Mouse (Mus musculus): ENCODE measurements around the gene Rgl1. TPM values are rescaled to one million over a fixed set of nuclear protein-coding genes. Genes with fewer than 3 reads are reported as not detected.

Rgl1 gene
- polyA plus RNA-seq, 1 experiment from 2014 or later = 23.0 TPM

DNA sequence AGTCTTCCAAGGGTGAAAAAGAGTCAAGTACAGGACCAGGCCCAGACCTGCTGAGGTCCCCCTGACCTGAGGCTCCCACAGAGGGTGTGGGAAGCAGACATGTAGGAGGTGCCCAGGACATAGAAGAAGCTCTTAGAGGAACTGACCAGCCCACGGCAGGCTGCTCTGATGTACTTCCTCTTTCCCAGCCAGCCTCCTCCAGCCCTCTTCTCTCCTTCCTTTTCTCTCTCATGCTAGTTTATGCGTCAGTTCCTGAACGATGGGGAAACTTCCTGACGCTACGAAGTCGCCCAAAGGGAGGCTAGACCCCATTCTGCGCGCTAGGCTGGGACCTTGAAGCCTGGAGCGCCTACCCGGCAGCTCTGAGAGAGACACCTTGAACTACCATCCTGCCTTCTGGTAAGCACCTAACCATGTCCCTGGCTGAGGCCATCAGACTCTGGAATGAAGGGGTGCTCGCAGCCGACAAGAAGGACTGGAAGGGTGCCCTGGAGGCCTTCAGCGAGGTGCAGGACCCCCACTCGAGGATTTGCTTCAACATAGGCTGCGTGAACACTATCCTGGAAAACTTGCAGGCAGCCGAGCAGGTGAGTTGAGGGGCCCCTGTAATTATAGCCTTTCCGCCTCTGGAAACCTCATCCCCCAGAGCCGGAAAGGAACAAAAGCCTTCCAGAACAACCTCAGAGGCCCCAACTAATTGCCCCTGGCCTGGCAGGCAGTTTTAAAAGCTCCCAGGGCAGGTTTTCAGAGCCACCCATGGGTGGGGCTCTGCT lies 41.7 kb upstream of the Rgl1 start:
- Histone ChIP-seq H3K9me3 (ENCODE audit: control insufficient read depth, low read length) (no peaks in the 10 kb centered on the region), H3K4me3 (ENCODE audit: low read depth, low read length) (no peak overlapping the region), H3K9ac (ENCODE audit: low read length) (no peak overlapping the region), H3K27ac (replicated peaks) (0 out of 2 replicates have a peak overlapping the region, but pooled peaks have one; percentile 35), H3K36me3 (ENCODE audit: control insufficient read depth, insufficient read depth, low read length) (no peaks in the 10 kb centered on the region), H3K27me3 (ENCODE audit: control insufficient read depth, insufficient read depth, low read length) (no peaks in the 10 kb centered on the region), H3K4me1 (replicated peaks; ENCODE audit: control insufficient read depth, insufficient read depth) (no peaks in the 10 kb centered on the region), H3K4me2 (replicated peaks; ENCODE audit: low read depth) (peak overlapping the region; percentile 20; the same call in 1 of the 2 replicates)
- TF ChIP-seq CTCF (IDR thresholded peaks at IDR 0.05; ENCODE audit: low read depth) (no peak), EP300 (optimal IDR thresholded peaks at IDR 0.05) (no peak)
- no peak for DNase-seq (ENCODE audit: low spot score)
- ATAC-seq (ENCODE audit: low FRiP score, low TSS enrichment) = 0 out of 2 replicates have a peak, but pooled peaks have one; percentile 29
- WGBS = 63% methylated on average over 18 of the region's 18 CpGs

DNA sequence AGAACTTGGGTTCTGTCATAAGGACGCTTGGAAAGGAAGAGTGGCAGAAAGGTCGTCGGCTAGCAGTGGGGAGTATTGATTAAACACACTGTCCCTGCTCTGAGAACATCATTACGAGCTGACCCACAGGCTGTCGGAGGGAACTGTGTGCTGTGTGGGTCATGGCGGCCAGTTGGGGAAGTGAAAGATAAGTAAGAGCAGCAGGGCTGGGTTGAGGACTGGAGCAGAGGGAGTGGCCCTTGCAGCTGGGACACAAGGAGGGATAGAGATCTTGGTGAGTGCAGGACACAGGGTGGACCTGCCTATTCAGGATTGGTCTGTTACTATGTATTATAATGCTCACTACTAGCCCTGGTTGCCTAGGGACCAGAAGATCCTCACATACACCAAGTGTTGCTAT lies 38.8 kb upstream of the Rgl1 start:
- Histone ChIP-seq H3K9ac (ENCODE audit: low read length) (no peak overlapping the region), H3K4me1 (replicated peaks; ENCODE audit: control insufficient read depth, insufficient read depth) (no peaks in the 10 kb centered on the region), H3K27ac (replicated peaks) (no peak overlapping the region), H3K9me3 (ENCODE audit: control insufficient read depth, low read length) (no peaks in the 10 kb centered on the region), H3K4me3 (ENCODE audit: low read depth, low read length) (no peak overlapping the region), H3K4me2 (replicated peaks; ENCODE audit: low read depth) (no peak overlapping the region), H3K27me3 (ENCODE audit: control insufficient read depth, insufficient read depth, low read length) (no peaks in the 10 kb centered on the region), H3K36me3 (ENCODE audit: control insufficient read depth, insufficient read depth, low read length) (no peaks in the 10 kb centered on the region)
- DNase-seq (ENCODE audit: low spot score) (no peak), ATAC-seq (ENCODE audit: low FRiP score, low TSS enrichment) (no peak)
- WGBS = 69% methylated on average over 6 of the region's 6 CpGs
- TF ChIP-seq EP300 (optimal IDR thresholded peaks at IDR 0.05) = no peak
- no peak for TF ChIP-seq CTCF (IDR thresholded peaks at IDR 0.05; ENCODE audit: low read depth)

DNA sequence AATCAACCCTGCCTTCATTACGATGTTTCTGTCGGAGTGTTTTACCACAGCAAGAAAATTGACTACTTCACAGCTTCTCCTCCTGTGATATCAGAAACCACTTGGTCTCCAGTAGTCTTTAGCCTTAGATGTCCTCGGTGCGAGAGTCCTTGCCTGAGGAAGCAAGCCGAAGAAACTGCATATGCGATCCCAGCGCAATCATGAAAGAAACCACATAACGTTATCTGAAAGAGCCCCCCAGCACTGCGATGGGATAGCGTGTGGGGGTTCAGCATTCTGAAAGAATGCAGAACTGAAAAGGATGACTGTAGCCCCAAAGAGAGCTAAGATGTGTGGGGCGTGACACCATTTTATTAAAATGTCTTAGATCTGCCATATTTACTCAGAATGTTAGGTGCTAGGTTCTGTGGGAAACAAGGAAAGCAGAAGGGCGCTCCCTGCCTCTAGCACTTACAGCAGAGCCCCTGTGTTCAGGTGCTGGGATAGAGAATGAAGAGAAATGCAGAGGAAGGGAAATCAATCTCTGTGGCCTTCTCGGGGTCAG lies 34.6 kb upstream of the Rgl1 start:
- TF ChIP-seq CTCF (IDR thresholded peaks at IDR 0.05; ENCODE audit: low read depth) (no peak), EP300 (optimal IDR thresholded peaks at IDR 0.05) (no peak)
- 0 out of 2 replicates have a peak overlapping the region, but pooled peaks have one; percentile 24 for H3K27ac ChIP-seq (replicated peaks)
- no peaks in the 10 kb centered on the region for H3K27me3 ChIP-seq (ENCODE audit: control insufficient read depth, insufficient read depth, low read length)
- 83% methylated on average over 13 of the region's 13 CpGs for WGBS
- no peak overlapping the region for H3K9ac ChIP-seq (ENCODE audit: low read length)
- no peaks in the 10 kb centered on the region for H3K4me1 ChIP-seq (replicated peaks; ENCODE audit: control insufficient read depth, insufficient read depth)
- H3K4me2 ChIP-seq (replicated peaks; ENCODE audit: low read depth) = no peak overlapping the region
- no peak overlapping the region for H3K4me3 ChIP-seq (ENCODE audit: low read depth, low read length)
- no peaks in the 10 kb centered on the region for H3K36me3 ChIP-seq (ENCODE audit: control insufficient read depth, insufficient read depth, low read length)
- DNase-seq (ENCODE audit: low spot score) (no peak), ATAC-seq (ENCODE audit: low FRiP score, low TSS enrichment) (no peak)
- H3K9me3 ChIP-seq (ENCODE audit: control insufficient read depth, low read length) = no peaks in the 10 kb centered on the region

DNA sequence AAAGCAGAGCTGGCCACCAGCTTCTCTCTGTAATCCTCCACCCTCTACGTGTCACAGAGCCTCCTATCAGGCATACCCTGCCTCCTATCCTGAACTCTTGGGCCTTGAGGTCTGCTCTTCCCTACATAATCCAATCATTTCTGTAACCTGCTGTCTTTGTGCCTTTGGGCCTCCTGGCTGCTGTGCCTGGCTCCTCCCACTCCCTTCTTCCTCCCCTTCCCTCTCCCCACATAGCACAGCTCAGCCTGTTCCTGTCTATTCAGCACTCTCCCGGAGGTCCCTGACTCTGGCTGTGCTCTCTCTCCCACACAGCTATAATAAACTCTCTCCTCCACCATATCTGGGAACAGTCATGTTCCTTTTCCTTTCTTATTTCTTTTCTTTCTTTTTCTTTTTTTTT lies 33.7 kb upstream of the Rgl1 start, which contains the start of gene Ncf2:
Ncf2 (plus strand) TSS at position 298 of the 400 bp plus-strand sequence.
- DNase-seq (ENCODE audit: low spot score) (no peak), ATAC-seq (ENCODE audit: low FRiP score, low TSS enrichment) (peak; percentile 72; the same call in 1 of the 2 replicates)
- H3K4me1 ChIP-seq (replicated peaks; ENCODE audit: control insufficient read depth, insufficient read depth) = no peaks in the 10 kb centered on the region
- 30% methylated on average over 2 of the region's 2 CpGs for WGBS
- no peaks in the 10 kb centered on the region for H3K27me3 ChIP-seq (ENCODE audit: control insufficient read depth, insufficient read depth, low read length)
- H3K4me2 ChIP-seq (replicated peaks; ENCODE audit: low read depth) = no peak within 1 kb of the TSS
- no peaks in the 10 kb centered on the region for H3K36me3 ChIP-seq (ENCODE audit: control insufficient read depth, insufficient read depth, low read length)
- H3K9ac ChIP-seq (ENCODE audit: low read length) = no peak within 1 kb of the TSS
- H3K27ac ChIP-seq (replicated peaks) = 0 out of 2 replicates have a peak within 1 kb of the TSS, but pooled peaks have one; percentile 24
- no peak for TF ChIP-seq EP300 (optimal IDR thresholded peaks at IDR 0.05)
- TF ChIP-seq CTCF (IDR thresholded peaks at IDR 0.05; ENCODE audit: low read depth) = no peak
- no peak within 1 kb of the TSS for H3K4me3 ChIP-seq (ENCODE audit: low read depth, low read length)
- H3K9me3 ChIP-seq (ENCODE audit: control insufficient read depth, low read length) = no peaks in the 10 kb centered on the region

DNA sequence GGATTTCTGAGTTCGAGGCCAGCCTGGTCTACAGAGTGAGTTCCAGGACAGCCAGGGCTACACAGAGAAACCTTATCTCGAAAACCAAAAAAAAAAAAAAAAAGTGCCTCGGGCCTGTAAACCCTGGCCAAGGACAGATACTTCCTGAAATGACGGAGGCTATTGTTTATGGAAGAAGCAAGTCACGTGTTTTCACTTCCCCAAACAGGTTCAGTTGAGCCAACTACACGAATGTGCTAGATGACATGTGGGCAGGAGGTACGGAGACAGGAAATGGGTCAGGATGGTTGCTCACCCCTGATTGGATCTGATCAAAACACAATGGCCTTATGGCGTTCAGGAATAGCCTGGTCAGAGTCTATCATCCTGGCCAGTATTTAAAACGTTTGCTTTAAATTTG lies 32.0 kb upstream of the Rgl1 start:
- no peak overlapping the region for H3K9ac ChIP-seq (ENCODE audit: low read length)
- no peaks in the 10 kb centered on the region for H3K36me3 ChIP-seq (ENCODE audit: control insufficient read depth, insufficient read depth, low read length)
- H3K4me3 ChIP-seq (ENCODE audit: low read depth, low read length) = no peak overlapping the region
- no peaks in the 10 kb centered on the region for H3K4me1 ChIP-seq (replicated peaks; ENCODE audit: control insufficient read depth, insufficient read depth)
- WGBS = 61% methylated on average over 9 of the region's 9 CpGs
- DNase-seq (ENCODE audit: low spot score) (no peak), ATAC-seq (ENCODE audit: low FRiP score, low TSS enrichment) (no peak)
- H3K9me3 ChIP-seq (ENCODE audit: control insufficient read depth, low read length) = no peaks in the 10 kb centered on the region
- no peak overlapping the region for H3K27ac ChIP-seq (replicated peaks)
- TF ChIP-seq CTCF (IDR thresholded peaks at IDR 0.05; ENCODE audit: low read depth) (no peak), EP300 (optimal IDR thresholded peaks at IDR 0.05) (no peak)
- no peaks in the 10 kb centered on the region for H3K27me3 ChIP-seq (ENCODE audit: control insufficient read depth, insufficient read depth, low read length)
- H3K4me2 ChIP-seq (replicated peaks; ENCODE audit: low read depth) = no peak overlapping the region

All from stomach, postnatal 0 days (tissue).